Mouse (Mus musculus) G1E (cell line): ENCODE data around the gene Plekha7.

Source experiments
- CTCF ChIP-seq: IDR thresholded peaks from 2 replicates; pipeline ENCODE4 v1.5.1; 2012; ENCODE audit warnings: low read depth, low read length, inconsistent platforms, mixed read lengths
- GATA1 ChIP-seq: IDR thresholded peaks from 2 replicates; pipeline ENCODE4 v1.6.1; 2012; ENCODE audit warnings: borderline replicate concordance, low read length, inconsistent platforms, mixed read lengths
- GATA2 ChIP-seq: IDR thresholded peaks from 2 replicates; pipeline ENCODE4 v1.6.1; 2012; ENCODE audit warnings: low read depth, low read length, inconsistent platforms, borderline replicate concordance
- POLR2AphosphoS5 ChIP-seq: IDR thresholded peaks from 2 replicates; pipeline ENCODE4 v1.6.1; 2012; ENCODE audit warnings: low read depth, low read length, inconsistent platforms; ENCODE audit not compliant: insufficient replicate concordance
- TAL1 ChIP-seq: conservative IDR thresholded peaks from 2 replicates; pipeline ENCODE4 v1.6.1; 2012; ENCODE audit warnings: low read depth, low read length, inconsistent platforms, mixed read lengths

- no peak for TF ChIP-seq CTCF
- TF ChIP-seq TAL1 = no peak
- no peak for TF ChIP-seq GATA1
- TF ChIP-seq POLR2AphosphoS5 = no peak
- no peak for TF ChIP-seq GATA2
Measured at GRCm38 (mm10) chr7:116120737-116121136, 187.4 kb downstream of the Plekha7 start.
